ENCODE assay signal across 8 mouse cellular contexts in the genomic region with DNA sequence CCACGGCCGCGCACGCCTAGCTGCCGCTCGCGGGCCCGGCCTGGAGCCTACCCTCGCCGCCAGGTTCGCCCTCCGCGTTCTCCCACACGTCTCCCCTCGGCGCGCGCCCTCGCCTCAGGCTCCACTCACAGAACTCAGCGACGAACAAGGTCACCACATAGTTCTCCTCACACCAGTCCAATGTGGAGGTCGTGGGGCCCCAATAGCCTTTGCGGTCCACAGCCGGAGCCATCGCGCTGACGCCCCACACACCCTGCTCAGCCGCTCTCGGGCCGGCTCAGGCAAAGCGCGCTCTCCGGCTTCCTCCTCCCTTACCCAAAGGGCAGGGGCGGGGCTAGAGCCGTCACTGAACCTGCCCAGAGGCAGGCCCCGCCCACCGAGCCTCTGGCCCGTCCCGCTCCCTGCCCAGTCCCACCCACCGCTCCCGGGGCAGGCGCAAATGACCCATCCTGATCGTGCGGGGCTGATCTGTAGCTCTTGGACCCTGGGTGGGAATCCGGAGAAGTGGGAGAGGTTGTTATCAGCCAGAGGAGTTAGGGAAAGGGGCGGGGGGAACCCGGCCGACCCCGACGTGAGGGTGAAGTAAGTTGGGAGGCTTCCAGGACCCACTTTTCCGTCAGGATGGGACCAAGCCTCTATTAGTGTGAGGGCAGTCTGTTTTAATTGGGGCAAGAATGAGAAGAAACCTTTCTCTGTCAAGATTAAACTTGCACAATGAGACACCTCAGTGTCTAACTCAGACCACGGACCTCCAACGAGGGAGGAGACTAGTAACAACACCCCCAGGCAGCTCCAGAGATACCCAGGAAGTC. TPM values are rescaled to one million over a fixed set of nuclear protein-coding genes. Genes with fewer than 3 reads are reported as not detected.
DNase-seq lines count a peak whose midpoint lies in the region; ATAC-seq and TF ChIP-seq lines count a peak whose summit lies in the region.

No protein-coding gene starts in this region.

- no peaks in the 10 kb centered on the region for H3K36me3 ChIP-seq in forebrain, embryonic 15.5 days
- no peaks in the 10 kb centered on the region for H3K36me3 ChIP-seq in lung, embryonic 14.5 days (ENCODE audit: insufficient read depth)
- H3K36me3 ChIP-seq in thymus, adult 2 months (ENCODE audit: control insufficient read depth, insufficient read depth, low read length): no peaks in the 10 kb centered on the region

- intact Hi-C loops in heart, postnatal 36 days (cut with DNase I): no loop called here

- under 1% methylated on average over 53 of the region's 53 CpGs for WGBS in forebrain, embryonic 15.5 days
- WGBS in lung, embryonic 14.5 days: under 1% methylated on average over 53 of the region's 53 CpGs
- under 1% methylated on average over 53 of the region's 53 CpGs for WGBS in olfactory bulb, adult 2 months
- under 1% methylated on average over 53 of the region's 53 CpGs for WGBS in thymus, adult 2 months

- peak overlapping the region; percentile 93 for H3K4me2 ChIP-seq in forebrain, embryonic 15.5 days (replicated peaks)
- peak overlapping the region; percentile 88 for H3K4me2 ChIP-seq in lung, embryonic 14.5 days

- TF ChIP-seq CTCF in layer of hippocampus, adult 2 months (conservative IDR thresholded peaks at IDR 0.05): peak; percentile 45
- TF ChIP-seq CTCF in lung, embryonic 14.5 days (IDR thresholded peaks at IDR 0.05; ENCODE audit: low read depth): no peak
- TF ChIP-seq CTCF in olfactory bulb, adult 2 months (IDR thresholded peaks at IDR 0.05; ENCODE audit: insufficient read depth, low read depth, low read length): no peak
- TF ChIP-seq CTCF in thymus, adult 2 months (IDR thresholded peaks at IDR 0.05; ENCODE audit: borderline replicate concordance, control insufficient read depth, extremely low read depth, insufficient read depth, low read length, poor library complexity): peak; percentile 60; the same call in 1 of the 2 replicates

- no peaks in the 10 kb centered on the region for H3K27me3 ChIP-seq in forebrain, embryonic 15.5 days
- H3K27me3 ChIP-seq in lung, embryonic 14.5 days (ENCODE audit: insufficient read depth, low read length): no peaks in the 10 kb centered on the region
- no peaks in the 10 kb centered on the region; the same call in 1 of the 2 replicates for H3K27me3 ChIP-seq in thymus, adult 2 months (ENCODE audit: control insufficient read depth, insufficient read depth, low read length)

- H3K9ac ChIP-seq in forebrain, embryonic 15.5 days (replicated peaks): peak overlapping the region; percentile 69
- peak overlapping the region; percentile 84 for H3K9ac ChIP-seq in lung, embryonic 14.5 days

- peak; percentile 98 for ATAC-seq in forebrain, embryonic 15.5 days (replicated peaks)
- peak; percentile 99 for ATAC-seq in lung, embryonic 14.5 days (ENCODE audit: insufficient read depth)

- DNase-seq in ES-CJ7 (ENCODE audit: low read depth, low spot score): peak; percentile 87
- DNase-seq in cerebellum, adult 11 months: peak; percentile 93
- DNase-seq in heart, postnatal 36 days: peak; percentile 95 to 96
- peak; percentile 92 to 93 for DNase-seq in layer of hippocampus, adult 2 months (ENCODE audit: low spot score in 2 of 2)
- DNase-seq in lung, embryonic 14.5 days: peak; percentile 98
- peak; percentile 97 for DNase-seq in thymus, adult 2 months

- peak; percentile 90 for TF ChIP-seq POLR2A in olfactory bulb, adult 2 months (IDR thresholded peaks at IDR 0.05; ENCODE audit: insufficient read depth, low read depth, low read length)
- peak; percentile 87 for TF ChIP-seq POLR2A in thymus, adult 2 months (IDR thresholded peaks at IDR 0.05; ENCODE audit: control insufficient read depth, extremely low read depth, insufficient read depth, low read length, poor library complexity)

- H3K9me3 ChIP-seq in forebrain, embryonic 15.5 days: no peaks in the 10 kb centered on the region
- H3K9me3 ChIP-seq in lung, embryonic 14.5 days (ENCODE audit: low read depth, low read length): no peaks in the 10 kb centered on the region

- peak overlapping the region; percentile 31 for H3K27ac ChIP-seq in forebrain, embryonic 15.5 days (replicated peaks)
- peak overlapping the region; percentile 87 for H3K27ac ChIP-seq in layer of hippocampus, adult 2 months
- H3K27ac ChIP-seq in lung, embryonic 14.5 days (ENCODE audit: low read depth): peak overlapping the region; percentile 5; the same call in 1 of the 2 replicates
- peak overlapping the region; percentile 36; the same call in 1 of the 2 replicates for H3K27ac ChIP-seq in olfactory bulb, adult 2 months (ENCODE audit: insufficient read depth, low read depth, low read length)
- no peak overlapping the region for H3K27ac ChIP-seq in thymus, adult 2 months (ENCODE audit: control insufficient read depth, insufficient read depth, low read length)

- peaks cover 17% of the 10 kb centered on the region for H3K4me1 ChIP-seq in forebrain, embryonic 15.5 days
- no peaks in the 10 kb centered on the region for H3K4me1 ChIP-seq in lung, embryonic 14.5 days (ENCODE audit: insufficient read depth)
- peaks cover 4% of the 10 kb centered on the region; the same call in 1 of the 2 replicates for H3K4me1 ChIP-seq in olfactory bulb, adult 2 months (ENCODE audit: control insufficient read depth, insufficient read depth, low read length)
- peaks cover 7% of the 10 kb centered on the region for H3K4me1 ChIP-seq in thymus, adult 2 months (replicated peaks; ENCODE audit: control insufficient read depth, insufficient read depth, low read length)

- peak overlapping the region; percentile 70 for H3K4me3 ChIP-seq in forebrain, embryonic 15.5 days
- peak overlapping the region; percentile 62 for H3K4me3 ChIP-seq in layer of hippocampus, adult 2 months
- peak overlapping the region; percentile 77 for H3K4me3 ChIP-seq in lung, embryonic 14.5 days (ENCODE audit: low read depth, low read length)
- H3K4me3 ChIP-seq in olfactory bulb, adult 2 months (ENCODE audit: insufficient read depth, low read depth, low read length): peak overlapping the region; percentile 90
- H3K4me3 ChIP-seq in thymus, adult 2 months (ENCODE audit: control insufficient read depth, insufficient read depth, low read length): peak overlapping the region; percentile 83

RNA-seq across cellular contexts. Expression of gene Acer3, which starts 11.6 kb away (rescaled TPM):
- polyA plus RNA-seq in forebrain, embryonic 15.5 days (2015; fragmentation: Nextera tagmentation; extraction: Ambion mirVana): 9.1 and 10.8 TPM in 2 replicates
- total RNA-seq in heart, postnatal 36 days (2021): 10 to 100 TPM; 12.8 to 13.5 TPM
- total RNA-seq in layer of hippocampus, adult 2 months (2021): 10 to 100 TPM; 24.4 to 26.6 TPM
- polyA plus RNA-seq in lung, embryonic 14.5 days (2014; fragmentation: Nextera tagmentation; extraction: Ambion mirVana): 22.2 and 27.9 TPM in 2 replicates
- not detected in 2 replicates for polyA plus RNA-seq in olfactory bulb, adult 2 months (2012; ENCODE audit: insufficient read depth, insufficient read length, low replicate concordance, missing spikeins)
- polyA plus RNA-seq in thymus, adult 2 months (2012; rRNA removed): 6.7 and 9.1 TPM in 2 replicates

RNA-seq across cellular contexts. Expression of gene Tsku, which starts 51.7 kb away (rescaled TPM):
- polyA plus RNA-seq in forebrain, embryonic 15.5 days (2015; fragmentation: Nextera tagmentation; extraction: Ambion mirVana): 7.9 and 8.6 TPM in 2 replicates
- 1 to 10 TPM; 2.8 to 3.2 TPM for total RNA-seq in heart, postnatal 36 days (2021)
- total RNA-seq in layer of hippocampus, adult 2 months (2021): 1 to 10 TPM; 1.7 to 2.0 TPM
- 13.8 and 15.9 TPM in 2 replicates for polyA plus RNA-seq in lung, embryonic 14.5 days (2014; fragmentation: Nextera tagmentation; extraction: Ambion mirVana)
- not detected in 2 replicates for polyA plus RNA-seq in olfactory bulb, adult 2 months (2012; ENCODE audit: insufficient read depth, insufficient read length, low replicate concordance, missing spikeins)
- 10.2 and 11.1 TPM in 2 replicates for polyA plus RNA-seq in thymus, adult 2 months (2012; rRNA removed)

Comparison
In these comparisons a context has a peak if more than half of its experiments do, and no peak if none do; other contexts are left out.
1. CTCF ChIP-seq: peak in layer of hippocampus, adult 2 months (single experiment) and thymus, adult 2 months (single experiment); none in lung, embryonic 14.5 days (single experiment) and olfactory bulb, adult 2 months (single experiment).
2. Peak in every context shown above with its lines, with median percentiles within 50 percentile points of each other: DNase-seq and H3K4me3 ChIP-seq.